Mouse (Mus musculus) heart, postnatal 36 days (tissue): Measurements from ENCODE around the gene Stau1. TPM values are rescaled to one million over a fixed set of nuclear protein-coding genes. Genes with fewer than 3 reads are reported as not detected.
"Not testable (repeated sequence)": the region's sequence is repeated elsewhere in the genome, so short reads cannot be mapped to it uniquely, and the experiment has no call there.

Source experiments
- DNase-seq, 2 experiments: peaks; one replicate each; pipeline ENCODE4 v3.0.0; 2021 to 2022
- intact Hi-C: fragments of 180-260 bp; cut with DNase I; formaldehyde crosslinking; loops from one replicate; pipeline ENCODE4 v1.15.1; 2025
- total RNA-seq, 2 experiments: library from RNA; stranded (reverse); gene quantifications; 2 replicates each; pipeline ENCODE4 v1.2.3; 2021

Stau1 gene
- 10 to 100 TPM; 44.5 to 45.1 TPM for total RNA-seq

DNA sequence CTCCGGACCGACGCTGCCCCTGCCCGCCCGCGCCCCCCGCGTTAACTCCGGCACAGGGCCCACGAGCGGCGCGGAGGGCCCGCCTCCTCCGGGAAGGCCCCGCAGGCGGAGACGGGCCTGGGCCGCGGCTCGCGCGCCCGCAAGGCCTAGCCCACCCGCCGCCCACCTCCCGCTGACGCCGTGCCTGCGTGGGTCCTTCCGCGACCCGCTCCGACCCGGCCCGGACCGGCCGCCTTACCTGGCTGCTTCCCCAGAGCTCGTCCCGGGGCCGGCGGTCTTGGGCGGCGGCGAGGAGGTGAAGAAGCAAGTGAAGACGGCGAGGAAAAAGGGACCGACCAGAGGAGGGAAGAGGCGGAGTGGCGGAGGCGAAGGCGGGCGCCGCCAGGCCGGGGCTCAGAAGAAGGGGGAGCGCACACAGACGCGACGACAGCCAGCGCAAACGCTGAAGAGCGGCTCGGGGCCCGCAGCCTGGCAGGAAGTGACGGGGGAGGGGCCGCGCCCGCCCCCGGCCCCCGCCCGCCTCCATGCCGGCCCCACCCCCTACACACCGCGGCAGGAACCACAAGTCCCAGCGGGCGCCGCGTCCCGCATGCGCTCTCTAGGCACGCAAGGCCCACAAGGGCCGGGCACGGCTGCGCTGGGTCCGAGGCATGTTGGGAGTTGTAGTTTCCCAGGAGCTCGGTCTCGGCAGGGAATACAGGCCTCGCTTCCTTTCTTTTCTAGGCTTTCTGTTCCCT, at the start of gene Stau1:
TSS of gene Stau1 (minus strand) at position 504 of the 737 bp plus-strand sequence.
- peak; percentile 92 for DNase-seq
- intact Hi-C loops, result no loop called here

GRCm38 (mm10) chr2:167043400-167044121, 47.5 kb upstream of the Stau1 start:
- intact Hi-C loops, result no loop called here

DNA sequence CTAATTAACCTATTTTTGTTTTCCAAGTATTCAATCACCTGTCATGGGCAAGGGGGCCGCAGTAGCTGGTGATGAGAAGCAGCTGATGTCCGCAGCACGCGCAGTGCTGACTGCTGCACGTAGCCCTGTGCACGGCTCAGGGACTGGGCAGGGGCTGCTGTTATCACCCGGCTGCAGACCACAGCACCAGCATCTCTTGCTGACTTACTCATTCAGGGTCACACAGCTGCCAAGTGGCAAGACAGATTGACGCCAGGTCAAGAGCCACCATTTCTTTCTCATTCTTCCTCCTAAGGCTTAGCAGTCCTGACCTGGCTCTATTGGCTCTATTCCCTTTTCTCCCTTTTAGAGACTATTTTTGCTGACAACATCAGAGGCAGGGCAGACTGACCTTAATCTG, 43.3 kb upstream of the Stau1 start:
- intact Hi-C loops, result no loop called here
- DNase-seq, result no peak

More at GRCm38 (mm10) chr2:167043400-167044121, 47.5 kb upstream of the Stau1 start:
- no peak for DNase-seq

DNA sequence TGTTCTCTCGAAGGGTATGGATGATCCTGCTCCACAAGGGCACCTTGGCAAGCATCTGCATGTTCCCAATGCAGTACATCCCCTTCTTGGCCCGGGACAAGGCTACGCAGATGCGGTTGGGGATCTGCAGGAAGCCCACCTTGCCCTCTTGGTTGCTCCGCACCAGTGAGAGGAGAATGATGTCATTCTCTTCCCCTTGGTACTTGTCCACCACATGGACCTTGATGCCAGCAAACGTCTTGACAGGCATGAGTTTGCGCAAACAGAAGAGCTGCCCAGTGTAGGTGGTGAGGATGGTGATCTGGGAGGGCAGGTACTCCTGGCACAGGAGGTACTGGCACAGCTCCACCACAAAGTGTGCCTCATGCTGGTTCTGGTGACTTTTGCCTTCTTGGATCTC, 42.6 kb upstream of the Stau1 start:
- intact Hi-C loops, result no loop called here
- DNase-seq, result no peak

GRCm38 (mm10) chr2:167038297-167038696, 42.2 kb upstream of the Stau1 start:
- intact Hi-C loops, result no loop called here

GRCm38 (mm10) chr2:167037710-167038109, 41.6 kb upstream of the Stau1 start:
- DNase-seq, result no peak
- intact Hi-C loops, result no loop called here

More at GRCm38 (mm10) chr2:167038297-167038696, 42.2 kb upstream of the Stau1 start:
- DNase-seq, result no peak

- no peak for DNase-seq
- intact Hi-C loops, result no loop called here
These were observed 34.4 kb upstream of the Stau1 start for GRCm38 (mm10) chr2:167030507-167030906.

DNA sequence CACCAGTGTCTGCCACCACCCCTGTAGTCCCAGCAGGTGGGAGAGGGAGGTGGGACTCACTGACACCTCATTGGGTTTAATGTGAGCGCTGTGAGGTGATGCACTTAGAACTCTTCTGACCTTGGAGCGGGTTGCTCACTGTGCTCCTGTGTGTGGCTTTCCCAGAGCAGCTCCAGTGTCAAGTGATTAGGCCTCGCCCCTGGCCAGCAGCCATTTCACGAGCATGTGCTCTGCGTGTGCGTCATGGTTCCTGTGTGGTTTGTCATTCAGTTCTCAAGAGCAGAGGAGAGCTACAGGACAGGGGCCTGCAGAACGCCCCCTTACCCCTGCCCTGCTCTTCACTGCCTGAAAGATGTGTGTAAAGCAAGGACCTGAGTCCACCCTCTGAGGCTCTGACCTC, 32.5 kb upstream of the Stau1 start:
- intact Hi-C loops, result no loop called here
- no peak for DNase-seq

- intact Hi-C loops, result no loop called here
- no peak for DNase-seq
These were observed 23.3 kb upstream of the Stau1 start for GRCm38 (mm10) chr2:167019396-167019795.

- intact Hi-C loops, result no loop called here
- DNase-seq, result no peak
These were observed 19.3 kb upstream of the Stau1 start for GRCm38 (mm10) chr2:167015382-167015718.

DNA sequence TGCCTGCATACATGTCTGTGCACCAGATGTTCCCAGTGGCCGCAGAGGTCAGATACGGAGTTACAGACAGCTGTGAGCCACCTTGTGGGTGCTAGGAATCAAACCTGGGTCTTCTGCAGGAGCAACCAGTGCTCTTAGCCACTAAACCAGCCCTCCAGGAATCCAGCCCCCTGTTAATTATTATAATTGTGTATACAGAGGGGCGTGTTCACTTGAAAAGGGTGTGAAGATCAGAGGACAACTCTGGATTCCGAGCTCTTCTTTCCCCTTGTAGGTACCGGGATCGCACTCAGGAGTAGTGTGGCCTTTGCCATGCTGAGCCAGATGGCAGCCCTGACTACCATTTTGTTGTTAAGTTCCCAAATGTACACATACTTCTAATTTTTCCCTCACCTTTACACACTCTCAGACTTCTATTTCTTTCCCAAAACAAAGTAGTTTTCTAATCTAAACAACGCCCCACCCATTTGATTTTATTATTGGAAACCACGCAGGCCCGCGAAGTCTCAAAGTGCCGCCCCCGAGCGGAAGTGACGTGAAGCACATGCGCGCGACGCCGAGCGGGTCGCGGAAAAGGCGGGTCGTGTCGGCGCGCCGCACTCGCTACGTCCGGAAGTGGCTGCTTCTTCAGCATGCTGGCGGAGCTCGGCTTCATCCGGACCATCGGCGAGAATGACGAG, 18.7 kb upstream of the Stau1 start, which contains the start of gene Ddx27:
TSS of gene Ddx27 (plus strand) at position 492 of the 680 bp plus-strand sequence.
- peak; percentile 92 to 95 for DNase-seq
- intact Hi-C loops, result no loop called here

DNA sequence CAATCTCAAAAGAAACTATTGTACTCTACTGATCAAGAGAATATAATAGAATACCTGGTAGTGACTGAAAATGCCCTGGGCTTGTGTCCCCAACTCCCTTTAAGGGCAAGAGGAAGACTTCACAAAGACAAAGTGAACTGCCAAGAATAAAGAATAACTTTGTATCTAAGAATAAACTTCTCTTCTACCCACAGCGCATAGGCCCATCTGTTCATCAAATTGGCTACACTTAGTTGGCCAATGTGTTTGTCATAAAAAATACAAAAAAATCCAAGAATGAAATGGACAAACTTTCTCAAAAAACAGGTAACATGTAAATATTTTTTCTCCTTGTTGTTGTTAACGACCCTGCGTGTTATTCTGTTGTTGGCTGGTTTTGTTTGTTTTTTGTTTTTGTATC, 14.4 kb upstream of the Stau1 start:
- intact Hi-C loops, result no loop called here
- DNase-seq, result no peak

GRCm38 (mm10) chr2:167009483-167009882, 13.4 kb upstream of the Stau1 start:
- intact Hi-C loops, result no loop called here
- no peak for DNase-seq

- intact Hi-C loops, DNase-seq: not testable (repeated sequence)
These were observed 11.5 kb upstream of the Stau1 start for GRCm38 (mm10) chr2:167007565-167007964.

DNA sequence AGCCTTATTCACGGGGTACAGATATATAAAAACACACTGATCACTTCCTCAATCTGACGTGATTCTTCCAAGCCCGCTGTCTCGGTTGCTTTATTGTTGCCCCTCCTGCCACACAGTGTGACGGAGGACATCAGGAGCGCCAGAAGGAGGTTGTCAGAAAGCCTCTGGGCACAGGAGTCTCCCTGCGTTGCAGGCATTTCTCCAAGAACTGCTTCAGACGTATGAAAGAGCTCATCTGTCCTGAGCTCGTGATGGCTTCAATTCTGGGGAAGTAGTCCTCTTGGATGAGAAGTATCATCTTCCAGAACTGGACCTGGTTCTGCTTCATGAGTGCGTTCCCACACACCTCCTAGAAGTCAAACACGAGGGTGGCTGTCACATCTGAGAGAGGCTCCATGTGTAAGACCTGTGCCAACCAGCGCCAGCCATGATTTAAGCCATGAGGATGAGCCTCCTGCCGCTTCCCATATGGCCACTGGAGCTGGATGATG, 10.9 kb upstream of the Stau1 start:
- intact Hi-C loops, result no loop called here
- DNase-seq, result no peak

DNA sequence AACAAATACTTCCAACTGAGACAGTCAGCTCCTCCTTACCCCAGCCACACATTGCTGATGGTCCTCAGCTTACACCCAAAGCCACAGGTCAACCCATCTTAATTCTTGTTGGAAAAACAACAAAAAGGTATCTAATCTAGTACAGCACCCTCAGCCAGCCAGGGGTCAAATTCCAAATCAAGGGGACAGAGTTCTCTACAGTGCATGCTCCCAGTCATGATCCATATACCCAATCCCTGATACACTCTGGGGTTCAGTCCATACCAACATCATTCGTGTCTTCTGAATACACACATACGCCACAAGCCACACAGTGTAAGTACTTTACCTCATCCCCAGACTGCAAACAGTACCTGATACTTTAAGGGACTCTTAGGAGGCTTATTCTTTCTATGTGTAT, 10.3 kb upstream of the Stau1 start:
- intact Hi-C loops, result no loop called here
- no peak for DNase-seq

DNA sequence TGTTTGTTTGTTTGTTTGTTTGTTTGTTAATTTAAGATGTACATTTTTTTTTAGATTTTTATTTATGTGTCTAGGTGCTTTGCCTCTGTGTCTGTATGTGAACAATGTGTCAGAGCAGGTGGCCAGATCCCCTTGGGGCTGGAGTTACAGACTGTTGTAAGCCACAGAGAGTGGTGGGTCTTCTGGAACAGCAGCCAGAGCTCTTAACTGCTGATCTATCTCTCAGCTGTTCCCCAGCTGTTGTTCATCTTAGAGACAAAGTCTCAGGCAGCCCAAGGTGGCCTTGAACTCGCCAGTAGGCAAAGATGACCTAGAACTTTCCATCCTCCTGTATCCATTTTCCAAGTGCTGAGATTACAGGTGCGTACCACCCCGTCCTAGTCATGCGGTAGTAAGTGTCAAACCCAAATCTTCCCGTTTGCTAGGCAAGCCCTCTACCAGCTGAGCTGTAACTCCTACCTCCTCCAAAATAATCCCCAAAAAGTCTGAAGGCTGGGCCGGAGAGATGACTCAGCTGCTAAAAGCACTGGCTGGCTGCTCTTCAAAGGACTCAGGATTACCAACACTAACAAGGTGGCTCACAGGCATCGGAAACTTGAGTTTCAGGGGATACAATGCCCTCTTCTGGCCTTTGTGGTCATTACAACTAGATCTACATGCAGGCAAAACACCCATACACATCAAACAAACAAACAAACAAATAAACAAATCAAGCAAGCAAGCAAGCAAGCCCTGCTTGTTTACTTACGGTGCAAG, 8.2 kb upstream of the Stau1 start:
- intact Hi-C loops, result loop anchor here (1.0 kb wide), 1 partner anchor 48 kb away; no protein-coding TSS in a partner anchor
- DNase-seq, result peak; percentile 61 to 73

DNA sequence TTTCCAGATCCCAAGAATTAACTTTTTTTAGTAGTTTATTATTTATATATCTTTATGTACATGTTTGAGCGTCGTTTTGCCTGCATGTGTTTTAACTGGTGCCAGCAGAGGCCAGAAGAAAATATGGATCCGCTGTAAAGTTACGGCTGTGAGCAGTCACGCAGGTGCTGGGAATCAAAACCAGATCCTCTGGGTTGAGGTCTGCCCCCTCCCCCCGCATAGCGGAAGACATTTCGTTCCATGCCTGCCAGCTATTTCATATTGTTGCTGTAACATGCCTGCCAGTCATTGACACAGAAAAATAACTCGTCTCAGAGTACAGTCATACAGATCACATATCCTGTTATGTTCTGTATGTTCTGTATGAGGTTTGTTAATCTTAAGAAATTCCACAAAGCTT, 5.4 kb upstream of the Stau1 start:
- intact Hi-C loops, result no loop called here
- no peak for DNase-seq

- no peak for DNase-seq
- intact Hi-C loops, result no loop called here
These were observed 415 bp upstream of the Stau1 start for GRCm38 (mm10) chr2:166996533-166996894.

DNA sequence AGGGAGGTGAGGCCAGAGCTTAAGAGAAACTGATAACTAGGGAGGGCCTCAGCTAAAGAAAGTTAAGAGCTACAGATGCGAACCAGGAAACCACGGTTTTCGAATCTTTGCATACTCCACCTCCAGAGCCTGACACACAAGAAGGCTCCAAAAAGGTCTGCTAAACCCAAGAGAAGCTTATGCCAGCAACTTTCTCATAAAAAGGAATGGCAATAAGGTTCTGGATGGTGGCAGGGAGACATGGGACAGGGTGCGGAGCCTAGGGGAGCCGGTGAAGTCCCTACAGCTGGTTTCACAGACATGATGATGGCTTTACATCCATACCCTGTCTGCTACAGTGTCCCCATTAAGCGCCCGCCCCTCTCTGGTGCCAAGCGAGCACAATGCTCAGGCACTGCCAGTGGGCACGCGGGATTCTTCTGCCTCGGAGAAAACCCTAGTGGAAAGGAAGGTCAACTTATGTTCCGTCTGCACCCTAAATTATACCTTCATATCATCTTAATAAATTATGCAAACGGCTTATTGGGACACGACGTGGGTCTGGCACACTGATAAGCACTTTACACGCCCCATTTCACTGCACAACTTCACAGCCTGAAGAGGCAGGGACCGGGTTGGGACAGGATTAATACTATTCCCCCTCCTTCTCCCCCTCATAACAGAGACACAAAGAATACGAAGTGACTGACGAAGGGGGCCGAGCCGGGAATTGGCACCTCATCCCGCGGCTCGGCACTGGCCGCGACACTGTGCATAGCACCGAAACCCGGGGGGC, 891 bp downstream of the Stau1 start:
- peak in 1 of 2 experiments; percentile 17 for DNase-seq
- intact Hi-C loops, result no loop called here
